Mouse (Mus musculus) CH12.LX (cell line): ENCODE measurements around the gene Gabre. TPM values are rescaled to one million over a fixed set of nuclear protein-coding genes. Genes with fewer than 3 reads are reported as not detected.

ENCODE experiments used
- DNase-seq: peaks from one replicate; pipeline ENCODE4 v3.0.0-alpha.2; 2013; ENCODE audit errors: extremely low read depth
- H3K27ac ChIP-seq: 2 replicates; pipeline ENCODE4 v1.5.1; 2012; ENCODE audit warnings: low read depth, mild to moderate bottlenecking, control low read depth, moderate library complexity; ENCODE audit not compliant: insufficient read depth
- H3K27me3 ChIP-seq: replicated peaks from 2 replicates; pipeline ENCODE3; 2012; ENCODE audit warnings: inconsistent platforms
- H3K36me3 ChIP-seq, 2 experiments: replicated peaks in 1 of 2; 2 replicates each; pipeline versions ENCODE3 to v1.6.1; 2012; ENCODE audit warnings: inconsistent platforms in 1 of 2, low read length in 1 of 2, mild to moderate bottlenecking in 1 of 2, mixed read lengths in 1 of 2, moderate library complexity in 1 of 2; ENCODE audit not compliant: control insufficient read depth in 1 of 2, insufficient read depth in 1 of 2
- H3K4me1 ChIP-seq, 2 experiments: 2 replicates each; pipeline ENCODE4 v1.6.1; 2012; ENCODE audit warnings: inconsistent platforms in 1 of 2, moderate library complexity in 1 of 2; ENCODE audit not compliant: insufficient read depth in 2 of 2, control insufficient read depth in 1 of 2
- H3K4me2 ChIP-seq: 2 replicates; pipeline ENCODE4 v1.6.1; 2012; ENCODE audit warnings: low read depth, mild to moderate bottlenecking, control low read depth; ENCODE audit not compliant: poor library complexity, insufficient read depth, severe bottlenecking
- H3K4me3 ChIP-seq, 3 experiments: fragments of 150-350 bp in 1 of 3; sonication (generic) in 1 of 3; replicated peaks in 1 of 3; 2 replicates each; pipeline versions ENCODE3 to v1.5.1; 2011 to 2012; ENCODE audit warnings: low read depth in 2 of 3, low read length in 2 of 3, mild to moderate bottlenecking in 2 of 3, moderate library complexity in 2 of 3, control low read depth in 1 of 3, improper control_type of control experiment in 1 of 3, inconsistent platforms in 1 of 3, mixed read lengths in 1 of 3; ENCODE audit not compliant: poor library complexity in 1 of 3
- H3K79me2 ChIP-seq: replicated peaks from 2 replicates; pipeline ENCODE4 v1.6.1; 2012; ENCODE audit warnings: mild to moderate bottlenecking, moderate library complexity; ENCODE audit not compliant: control insufficient read depth, poor library complexity, insufficient read depth, severe bottlenecking; ENCODE audit errors: extremely low read depth
- H3K9ac ChIP-seq: 2 replicates; pipeline ENCODE4 v1.6.1; 2012; ENCODE audit warnings: low read depth, mild to moderate bottlenecking, control low read depth, moderate library complexity; ENCODE audit not compliant: insufficient read depth
- H3K9me3 ChIP-seq: replicated peaks from 2 replicates; pipeline ENCODE3; 2012; ENCODE audit warnings: low read length, inconsistent platforms, mixed read lengths
- BHLHE40 ChIP-seq: IDR thresholded peaks from 2 replicates; pipeline ENCODE4 v1.6.1; 2011; ENCODE audit warnings: mild to moderate bottlenecking, low read depth, low read length, improper control_type of control experiment
- E2F4 ChIP-seq: IDR thresholded peaks from 2 replicates; pipeline ENCODE4 v1.6.1; 2011; ENCODE audit warnings: low read depth, low read length, improper control_type of control experiment; ENCODE audit not compliant: insufficient replicate concordance
- ETS1 ChIP-seq: conservative IDR thresholded peaks from 2 replicates; pipeline ENCODE4 v1.6.1; 2012; ENCODE audit warnings: low read depth, mild to moderate bottlenecking, inconsistent platforms, low read length, improper control_type of control experiment, moderate library complexity
- HCFC1 ChIP-seq: IDR thresholded peaks from 2 replicates; pipeline ENCODE4 v1.6.1; 2012; ENCODE audit warnings: low read depth, mild to moderate bottlenecking, inconsistent platforms, low read length, improper control_type of control experiment
- JUND ChIP-seq: conservative IDR thresholded peaks from 2 replicates; pipeline ENCODE4 v1.6.1; 2011; ENCODE audit warnings: low read depth, low read length, improper control_type of control experiment
- MAZ ChIP-seq: IDR thresholded peaks from 2 replicates; pipeline ENCODE4 v1.6.1; 2012; ENCODE audit warnings: low read depth, mild to moderate bottlenecking, inconsistent platforms, low read length, improper control_type of control experiment, moderate library complexity
- NELFE ChIP-seq: IDR thresholded peaks from 2 replicates; pipeline ENCODE4 v1.6.1; 2011; ENCODE audit warnings: low read depth, low read length, improper control_type of control experiment
- NRF1 ChIP-seq: IDR thresholded peaks from 2 replicates; pipeline ENCODE4 v1.6.1; 2014; ENCODE audit warnings: low read depth, mild to moderate bottlenecking, inconsistent platforms, low read length, improper control_type of control experiment, moderate library complexity
- PAX5 ChIP-seq: IDR thresholded peaks from 2 replicates; pipeline ENCODE4 v1.6.1; 2012; ENCODE audit warnings: low read length, inconsistent platforms, mixed read lengths
- POLR2A ChIP-seq: IDR thresholded peaks from 2 replicates; pipeline ENCODE4 v1.6.1; 2011; ENCODE audit warnings: low read depth, mild to moderate bottlenecking, improper control_type of control experiment, low read length
- POLR2AphosphoS2 ChIP-seq: IDR thresholded peaks from 2 replicates; pipeline ENCODE4 v1.6.1; 2011; ENCODE audit warnings: low read depth, low read length, improper control_type of control experiment
- TBP ChIP-seq: conservative IDR thresholded peaks from 2 replicates; pipeline ENCODE4 v1.6.1; 2011; ENCODE audit warnings: low read depth, low read length, improper control_type of control experiment
- TCF12 ChIP-seq: IDR thresholded peaks from 2 replicates; pipeline ENCODE4 v1.6.1; 2014; ENCODE audit warnings: low read depth, mild to moderate bottlenecking, inconsistent platforms, low read length, improper control_type of control experiment
- UBTF ChIP-seq: IDR thresholded peaks from 2 replicates; pipeline ENCODE4 v1.6.1; 2012; ENCODE audit warnings: low read depth, mild to moderate bottlenecking, inconsistent platforms, low read length, improper control_type of control experiment, moderate library complexity
- ZMIZ1 ChIP-seq: IDR thresholded peaks from 2 replicates; pipeline ENCODE4 v1.6.1; 2012; ENCODE audit warnings: low read depth, mild to moderate bottlenecking, inconsistent platforms, low read length, improper control_type of control experiment
- ZNF384 ChIP-seq: IDR thresholded peaks from 2 replicates; pipeline ENCODE4 v1.6.1; 2012; ENCODE audit warnings: low read depth, low read length, improper control_type of control experiment, inconsistent platforms
- dilution Hi-C: fragments of 300-500 bp; cut with MboI; formaldehyde crosslinking; loops from 2 replicates; pipeline ENCODE4 v1.14.3; 2020; ENCODE audit warnings: low sequenced_read_pairs; ENCODE audit not compliant: extremely low pct_unique_long_range_greater_than_20kb, extremely low pct_ligation_motif_present
- in situ Hi-C: fragments of 300-500 bp; cut with MboI; formaldehyde crosslinking; loops from 3 replicates; pipeline ENCODE4 v1.14.3; 2019; ENCODE audit warnings: low sequenced_read_pairs, low pct_ligation_motif_present, low pct_unique_long_range_greater_than_20kb, mixed read lengths
- polyA plus RNA-seq: library from polyadenylated mRNA; unstranded; fragments of >175 nt; gene quantifications from 2 replicates; pipeline ENCODE4 v1.2.1, GENCODE M21; 2012; ENCODE audit warnings: low read depth; ENCODE audit not compliant: insufficient read length
- total RNA-seq, 2 experiments: library from RNA; depleted of rRNA; stranded (reverse); fragments of 300-350 nt in 1 of 2; fragments of >200 nt in 1 of 2; gene quantifications; 2 replicates each; pipeline ENCODE4 v1.2.3; 2012 to 2014

The Gabre gene
- total and polyA plus RNA-seq, 3 experiments = not detected

DNA sequence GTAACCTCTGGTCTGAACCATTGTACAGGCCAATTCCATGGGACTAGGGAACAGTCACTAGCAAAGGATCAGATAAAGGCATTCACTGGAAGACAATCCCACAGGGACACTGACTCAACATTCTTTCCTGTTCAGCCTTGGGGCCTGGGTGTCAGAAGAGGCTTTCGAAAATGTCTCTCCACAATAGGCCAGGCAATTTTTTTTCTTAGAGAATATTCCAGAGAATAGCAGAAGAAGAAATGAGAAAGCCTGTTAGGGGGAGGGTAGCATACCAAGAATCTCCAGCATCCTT lies 715 bp upstream of the Gabre start:
- H3K4me1 ChIP-seq = no peaks in the 10 kb centered on the region
- no peak for DNase-seq
- no peak overlapping the region for H3K9ac ChIP-seq
- no peak overlapping the region for H3K4me2 ChIP-seq
- no peaks in the 10 kb centered on the region for H3K9me3 ChIP-seq
- no peak overlapping the region for H3K27ac ChIP-seq
- dilution Hi-C loops = no loop called here
- H3K27me3 ChIP-seq = no peaks in the 10 kb centered on the region
- no peaks in the 10 kb centered on the region for H3K36me3 ChIP-seq
- no peak overlapping the region for H3K4me3 ChIP-seq
- in situ Hi-C loops = no loop called here
- no peaks in the 10 kb centered on the region for H3K79me2 ChIP-seq
- TF ChIP-seq PAX5 (no peak), ZMIZ1 (no peak), POLR2AphosphoS2 (no peak), ETS1 (no peak), HCFC1 (no peak), NELFE (no peak), ZNF384 (no peak), TBP (no peak), BHLHE40 (no peak), MAZ (no peak), NRF1 (no peak), E2F4 (no peak), UBTF (no peak), TCF12 (no peak), POLR2A (no peak), JUND (no peak)
- TF ChIP-seq, all 38 proteins: peak for 0

DNA sequence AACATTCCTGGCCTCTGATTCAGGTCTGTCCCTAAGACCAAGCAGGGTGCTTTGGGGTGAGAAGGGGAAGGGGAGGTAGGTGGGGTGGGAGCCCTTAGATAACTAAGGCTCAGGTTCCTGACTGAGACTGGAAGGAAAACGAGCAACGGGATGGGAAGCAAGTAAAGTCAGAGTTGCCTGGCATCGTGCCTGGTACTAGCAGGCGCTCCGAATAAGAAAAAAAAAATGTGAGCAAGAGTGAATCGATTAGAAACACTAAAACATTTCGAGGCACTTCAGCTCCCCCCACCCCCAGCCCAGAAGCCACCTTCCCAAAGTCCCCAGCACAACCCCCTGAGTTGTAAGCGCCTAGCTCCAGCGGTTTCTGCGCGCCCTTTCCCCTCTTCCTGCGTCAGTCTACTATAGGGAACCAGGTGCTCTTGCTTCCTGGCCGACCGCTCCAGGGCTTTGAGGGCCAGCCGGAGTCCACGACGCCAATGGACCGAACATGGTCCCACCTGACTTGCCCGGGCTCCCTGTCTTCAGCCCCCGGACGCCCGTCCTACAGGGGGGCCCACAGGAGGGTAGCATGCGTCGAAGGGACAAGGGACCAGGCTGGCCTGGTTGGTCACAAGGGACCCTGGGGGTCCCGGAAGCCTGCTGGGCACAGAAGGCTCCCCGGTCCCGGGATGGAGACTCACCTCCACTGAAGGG lies 491 bp downstream of the Gabre start:
- Histone ChIP-seq H3K9me3 (no peaks in the 10 kb centered on the region), H3K27me3 (no peaks in the 10 kb centered on the region), H3K27ac (no peak overlapping the region), H3K4me1 (no peaks in the 10 kb centered on the region), H3K4me2 (no peak overlapping the region), H3K36me3 (no peaks in the 10 kb centered on the region), H3K79me2 (no peaks in the 10 kb centered on the region), H3K4me3 (no peak overlapping the region), H3K9ac (no peak overlapping the region)
- TF ChIP-seq UBTF = no peak
- TF ChIP-seq E2F4 = no peak
- no peak for DNase-seq
- dilution Hi-C loops (no loop called here), in situ Hi-C loops (no loop called here)
